11 mouse cellular contexts compared by ENCODE assay signal in the genomic region with DNA sequence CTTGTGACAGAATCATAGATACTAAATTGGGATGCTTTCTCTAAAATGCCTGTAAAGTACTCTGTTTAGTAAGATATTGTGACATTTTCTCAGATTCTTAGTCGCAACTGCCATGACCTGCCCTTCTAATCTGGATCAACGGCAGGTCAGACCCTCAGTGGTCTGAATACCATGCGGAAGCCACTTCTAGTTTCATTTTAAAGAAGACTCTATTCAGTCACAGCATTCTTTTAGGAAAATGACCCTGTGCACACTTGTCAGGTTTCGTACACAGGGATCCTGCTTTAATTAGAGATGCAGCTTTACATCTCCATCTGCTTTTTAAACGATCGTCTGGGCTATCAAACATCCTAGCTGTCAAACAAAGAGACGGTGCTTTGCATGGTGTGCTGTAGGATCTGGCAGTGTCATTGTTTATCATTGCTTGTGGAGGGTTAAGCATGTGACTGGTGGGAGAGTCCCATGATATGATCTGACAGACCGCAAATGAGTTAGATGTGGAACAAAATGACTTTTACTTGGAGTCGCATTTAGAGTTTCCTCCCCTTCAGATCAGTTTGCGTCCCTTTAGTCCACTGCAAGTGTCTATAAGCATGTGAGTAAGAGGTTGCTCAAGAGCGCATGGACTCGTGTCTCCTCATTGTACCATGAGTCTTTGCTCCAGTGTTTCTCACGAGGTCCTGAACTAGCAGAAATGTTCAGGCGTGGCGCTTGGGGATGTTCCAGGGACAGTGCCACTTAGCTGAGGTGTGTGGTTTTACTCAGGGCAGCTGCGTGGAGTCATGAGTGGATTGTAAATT. TPM values are rescaled to one million over a fixed set of nuclear protein-coding genes. Genes with fewer than 3 reads are reported as not detected.
A peak's percentile ranks its signal among the peaks of the same experiment; 100 is the strongest.
DNase-seq lines count a peak whose midpoint lies in the region; ATAC-seq lines count a peak whose summit lies in the region.
"Had no signal": no experiment of that assay in that cellular context is flagged by ENCODE, and none has a peak within 500 bp of the region (broad histone marks: within the 10 kb centered on the region; RNA-seq: fewer than 3 reads in every experiment).

No protein-coding gene starts in this region.

- DNase-seq in heart, adult 18-20 months = peak; percentile 30 to 50
- DNase-seq in heart, postnatal 25 days (ENCODE audit: low spot score) = no peak
- DNase-seq in 416B (ENCODE audit: low read depth) = peak; percentile 21
- DNase-seq in cerebellum, adult 9-10 months = peak; percentile 65
- no peak for DNase-seq in limb, embryonic 10.5 days (ENCODE audit: low spot score)
- DNase-seq in testis, postnatal 10 days (ENCODE audit: low spot score) = no peak
- no peak for DNase-seq in ovary, postnatal 14 days (ENCODE audit: low spot score)

- no peak overlapping the region; the same call in 1 of the 2 replicates for H3K9ac ChIP-seq in liver, embryonic 16.5 days (ENCODE audit: low read depth, low read length)
- H3K9ac ChIP-seq: embryonic facial prominence, embryonic 13.5 days; stomach, embryonic 15.5 days had no signal

- 53% methylated on average over 16 of the region's 16 CpGs for WGBS in liver, embryonic 16.5 days (ENCODE audit: insufficient replicate concordance)
- 86% methylated on average over 16 of the region's 16 CpGs for WGBS in limb, embryonic 10.5 days

- H3K27ac ChIP-seq in liver, embryonic 16.5 days (ENCODE audit: low read length) = no peak overlapping the region
- no peak overlapping the region for H3K27ac ChIP-seq in limb, embryonic 10.5 days
- H3K27ac ChIP-seq: embryonic facial prominence, embryonic 13.5 days; stomach, embryonic 15.5 days had no signal

- H3K4me2 ChIP-seq in liver, embryonic 16.5 days (ENCODE audit: low read depth, low read length) = peak overlapping the region; percentile 33
- H3K4me2 ChIP-seq: embryonic facial prominence, embryonic 13.5 days; stomach, embryonic 15.5 days had no signal

- H3K36me3 ChIP-seq in liver, embryonic 16.5 days (ENCODE audit: control insufficient read depth, insufficient read depth) = peaks cover 12% of the 10 kb centered on the region
- peaks cover 39% of the 10 kb centered on the region for H3K36me3 ChIP-seq in limb, embryonic 10.5 days

- H3K4me3 ChIP-seq in liver, embryonic 16.5 days (ENCODE audit: low read depth, low read length) = no peak overlapping the region
- H3K4me3 ChIP-seq in limb, embryonic 10.5 days = no peak overlapping the region
- H3K4me3 ChIP-seq: embryonic facial prominence, embryonic 13.5 days; stomach, embryonic 15.5 days had no signal

- intact Hi-C loops in heart, postnatal 25 days (cut with DNase I) = loop anchor here (5.0 kb wide), 1 partner anchor 228 kb away; no protein-coding TSS in a partner anchor

- H3K4me1 ChIP-seq in liver, embryonic 16.5 days (ENCODE audit: control insufficient read depth, low read depth, low read length) = peaks cover 23% of the 10 kb centered on the region
- peaks cover 22% of the 10 kb centered on the region for H3K4me1 ChIP-seq in limb, embryonic 10.5 days

- no peak for ATAC-seq in liver, embryonic 16.5 days (ENCODE audit: low read depth)

- H3K9me3 ChIP-seq in liver, embryonic 16.5 days (replicated peaks; ENCODE audit: control insufficient read depth, low read length) = no peaks in the 10 kb centered on the region
- no peaks in the 10 kb centered on the region for H3K9me3 ChIP-seq in limb, embryonic 10.5 days (replicated peaks)
- H3K9me3 ChIP-seq: embryonic facial prominence, embryonic 13.5 days; stomach, embryonic 15.5 days had no signal

- H3K27me3 ChIP-seq in liver, embryonic 16.5 days (ENCODE audit: control insufficient read depth, insufficient read depth, low read depth, low read length) = no peaks in the 10 kb centered on the region
- H3K27me3 ChIP-seq in limb, embryonic 10.5 days (ENCODE audit: low read depth, poor library complexity, severe bottlenecking) = no peaks in the 10 kb centered on the region
- H3K27me3 ChIP-seq: embryonic facial prominence, embryonic 13.5 days; stomach, embryonic 15.5 days had no signal

RNA-seq across cellular contexts. Expression of gene Cipc, which starts 3.5 kb away (rescaled TPM):
- total RNA-seq in heart, adult 18-20 months (2021) = 10 to 100 TPM; 37.1 to 40.8 TPM
- 10 to 100 TPM; 41.1 to 48.6 TPM for total RNA-seq in heart, postnatal 25 days (2021)
- polyA plus RNA-seq in liver, embryonic 16.5 days (2015; fragmentation: Nextera tagmentation; extraction: Ambion mirVana) = 7.8 and 7.9 TPM in 2 replicates
- polyA plus RNA-seq in limb, embryonic 10.5 days (2016; fragmentation: Nextera tagmentation; extraction: Ambion mirVana) = 31.8 and 37.7 TPM in 2 replicates

RNA-seq across cellular contexts. Expression of gene Zdhhc22, which starts 39.9 kb away (rescaled TPM):
- total RNA-seq in heart, adult 18-20 months (2021) = not detected
- total RNA-seq in heart, postnatal 25 days (2021) = not detected
- polyA plus RNA-seq in liver, embryonic 16.5 days (2015; fragmentation: Nextera tagmentation; extraction: Ambion mirVana) = not detected in 2 replicates
- polyA plus RNA-seq in limb, embryonic 10.5 days (2016; fragmentation: Nextera tagmentation; extraction: Ambion mirVana) = 0.04 TPM in 2 replicates
- total RNA-seq: ES-E14 had no signal

Comparison
In these comparisons a context has a peak if more than half of its experiments do, and no peak if none do; other contexts are left out.
1. DNase-seq: peak in heart, adult 18-20 months (2 of 2), 416B (single experiment) and cerebellum, adult 9-10 months (single experiment); none in heart, postnatal 25 days (single experiment), limb, embryonic 10.5 days (single experiment), testis, postnatal 10 days (single experiment) and ovary, postnatal 14 days (single experiment).